Mouse (Mus musculus): ENCODE measurements at regions not wholly inside any gene's neighbourhood (a gene's known extent, or its start where the extent isn't known, plus 50 kb on each side); places are given as distances from the start of the nearest gene placed in this dataset.

- DNase-seq (ENCODE audit: low spot score in 2 of 2) = peak; percentile 72 to 84
Observed at GRCm38 (mm10) chr15:64434502-64434901, 374.2 kb upstream of the Fam49b start.

GRCm38 (mm10) chr15:64434908-64435307 is 374.6 kb upstream of the Fam49b start:
- no peak for DNase-seq (ENCODE audit: low spot score in 2 of 2)

GRCm38 (mm10) chr15:64445076-64445475 is 372.4 kb upstream of the Gm21798 start:
- no peak for DNase-seq (ENCODE audit: low spot score in 2 of 2)

- DNase-seq (ENCODE audit: low spot score in 2 of 2) = peak; percentile 34 to 60
Observed at GRCm38 (mm10) chr15:64446411-64447072, 371.0 kb upstream of the Gm21798 start.

- no peak for DNase-seq (ENCODE audit: low spot score in 2 of 2)
Observed at GRCm38 (mm10) chr15:64447239-64447952, 370.1 kb upstream of the Gm21798 start.

- peak; percentile 47 to 78 for DNase-seq (ENCODE audit: low spot score in 2 of 2)
Observed at GRCm38 (mm10) chr15:64448581-64449140, 368.8 kb upstream of the Gm21798 start.

- no peak for DNase-seq (ENCODE audit: low spot score in 2 of 2)
Observed at GRCm38 (mm10) chr15:64470743-64471142, 346.8 kb upstream of the Gm21798 start.

GRCm38 (mm10) chr15:64471597-64471996 is 345.9 kb upstream of the Gm21798 start:
- no peak for DNase-seq (ENCODE audit: low spot score in 2 of 2)

GRCm38 (mm10) chr15:64474236-64474635 is 343.3 kb upstream of the Gm21798 start:
- DNase-seq (ENCODE audit: low spot score in 2 of 2) = no peak

- no peak for DNase-seq (ENCODE audit: low spot score in 2 of 2)
Observed at GRCm38 (mm10) chr15:64477131-64477530, 340.4 kb upstream of the Gm21798 start.

GRCm38 (mm10) chr15:64480625-64481024 is 336.9 kb upstream of the Gm21798 start:
- DNase-seq (ENCODE audit: low spot score in 2 of 2) = no peak

- no peak for DNase-seq (ENCODE audit: low spot score in 2 of 2)
Observed at GRCm38 (mm10) chr15:64481226-64481625, 336.3 kb upstream of the Gm21798 start.

GRCm38 (mm10) chr15:64482960-64483359 is 334.5 kb upstream of the Gm21798 start:
- no peak for DNase-seq (ENCODE audit: low spot score in 2 of 2)

- no peak for DNase-seq (ENCODE audit: low spot score in 2 of 2)
Observed at GRCm38 (mm10) chr15:64487801-64488200, 329.7 kb upstream of the Gm21798 start.

- DNase-seq (ENCODE audit: low spot score in 2 of 2) = no peak
Observed at GRCm38 (mm10) chr15:64500783-64501182, 316.7 kb upstream of the Gm21798 start.

- no peak for DNase-seq (ENCODE audit: low spot score in 2 of 2)
Observed at GRCm38 (mm10) chr15:64501479-64501878, 316.0 kb upstream of the Gm21798 start.

- no peak for DNase-seq (ENCODE audit: low spot score in 2 of 2)
Observed at GRCm38 (mm10) chr15:64504751-64505150, 312.7 kb upstream of the Gm21798 start.

- DNase-seq (ENCODE audit: low spot score in 2 of 2) = no peak
Observed at GRCm38 (mm10) chr15:64510649-64511048, 306.8 kb upstream of the Gm21798 start.

GRCm38 (mm10) chr15:64511176-64511575 is 306.3 kb upstream of the Gm21798 start:
- no peak for DNase-seq (ENCODE audit: low spot score in 2 of 2)

GRCm38 (mm10) chr15:64512615-64513014 is 304.9 kb upstream of the Gm21798 start:
- no peak for DNase-seq (ENCODE audit: low spot score in 2 of 2)

- no peak for DNase-seq (ENCODE audit: low spot score in 2 of 2)
Observed at GRCm38 (mm10) chr15:64513501-64514097, 303.9 kb upstream of the Gm21798 start.

GRCm38 (mm10) chr15:64515179-64515578 is 302.3 kb upstream of the Gm21798 start:
- no peak for DNase-seq (ENCODE audit: low spot score in 2 of 2)

GRCm38 (mm10) chr15:64519207-64519628 is 298.3 kb upstream of the Gm21798 start:
- peak in 1 of 2 experiments; percentile 48 for DNase-seq (ENCODE audit: low spot score in 2 of 2)

All from frontal cortex, postnatal 36 days (tissue).